Comparison of ENCODE assay signal across 8 mouse cellular contexts in genomic region chr4:53594204-53594603, GRCm38 (mm10). TPM values are rescaled to one million over a fixed set of nuclear protein-coding genes. Genes with fewer than 3 reads are reported as not detected.
DNase-seq lines count a peak whose midpoint lies in the region; ATAC-seq lines count a peak whose summit lies in the region.

No protein-coding gene starts in this region.

- ATAC-seq in liver, embryonic 12.5 days, result no peak
- ATAC-seq in forebrain, embryonic 12.5 days (ENCODE audit: low FRiP score), result peak; percentile 57; the same call in 1 of the 2 replicates

- intact Hi-C loops in heart, postnatal 14 days (cut with DNase I), result loop anchor here (2.0 to 5.0 kb wide), 5 partner anchors 49 to 483 kb away; partner anchors contain the start of genes Abca1 and Slc44a1

- H3K4me3 ChIP-seq in liver, embryonic 12.5 days, result no peak overlapping the region
- H3K4me3 ChIP-seq in forebrain, embryonic 12.5 days (replicated peaks), result no peak overlapping the region
- H3K4me3 ChIP-seq in megakaryocyte, embryonic 14.5 days (replicated peaks), result peak overlapping the region; percentile 74

- peak; percentile 25 for DNase-seq in liver
- peak; percentile 94 for DNase-seq in brain, adult 2 months (ENCODE audit: low read depth, low spot score)
- DNase-seq in heart, postnatal 14 days, result peak; percentile 58 to 78
- peak; percentile 24 to 33 for DNase-seq in layer of hippocampus, postnatal 25 days (ENCODE audit: extremely low spot score in 1 of 2, low spot score in 1 of 2)
- DNase-seq in right cerebral cortex, postnatal 4 days, result peak; percentile 20

- no peak overlapping the region for H3K4me2 ChIP-seq in liver, embryonic 12.5 days
- no peak overlapping the region for H3K4me2 ChIP-seq in forebrain, embryonic 12.5 days

- H3K36me3 ChIP-seq in liver, embryonic 12.5 days, result no peaks in the 10 kb centered on the region
- no peaks in the 10 kb centered on the region for H3K36me3 ChIP-seq in forebrain, embryonic 12.5 days (replicated peaks)
- no peaks in the 10 kb centered on the region for H3K36me3 ChIP-seq in megakaryocyte, embryonic 14.5 days (replicated peaks; ENCODE audit: low read length)

- no peaks in the 10 kb centered on the region for H3K9me3 ChIP-seq in liver, embryonic 12.5 days (replicated peaks)
- no peaks in the 10 kb centered on the region for H3K9me3 ChIP-seq in forebrain, embryonic 12.5 days
- H3K9me3 ChIP-seq in megakaryocyte, embryonic 14.5 days, result no peaks in the 10 kb centered on the region

- H3K27me3 ChIP-seq in liver, embryonic 12.5 days (replicated peaks), result no peaks in the 10 kb centered on the region
- no peaks in the 10 kb centered on the region for H3K27me3 ChIP-seq in forebrain, embryonic 12.5 days
- peaks cover 2% of the 10 kb centered on the region for H3K27me3 ChIP-seq in megakaryocyte, embryonic 14.5 days (replicated peaks)

- no peak overlapping the region for H3K27ac ChIP-seq in liver, embryonic 12.5 days
- no peak overlapping the region for H3K27ac ChIP-seq in forebrain, embryonic 12.5 days

- no peaks in the 10 kb centered on the region for H3K4me1 ChIP-seq in liver, embryonic 12.5 days
- peaks cover 16% of the 10 kb centered on the region for H3K4me1 ChIP-seq in forebrain, embryonic 12.5 days
- peaks cover 42% of the 10 kb centered on the region for H3K4me1 ChIP-seq in megakaryocyte, embryonic 14.5 days

- 21% methylated on average over 4 of the region's 4 CpGs for WGBS in liver, embryonic 12.5 days (ENCODE audit: insufficient replicate concordance)
- 33% methylated on average over 4 of the region's 4 CpGs for WGBS in forebrain, embryonic 12.5 days

- no peak overlapping the region for H3K9ac ChIP-seq in liver, embryonic 12.5 days
- H3K9ac ChIP-seq in forebrain, embryonic 12.5 days, result no peak overlapping the region

RNA-seq across cellular contexts. Expression of gene Fsd1l, which starts 37.1 kb away (rescaled TPM):
- 1.5 TPM in 2 replicates for polyA plus RNA-seq in liver, embryonic 12.5 days (2016; fragmentation: Nextera tagmentation; extraction: Ambion mirVana)
- 47.2 and 52.2 TPM in 2 replicates for polyA plus RNA-seq in forebrain, embryonic 12.5 days (2016; fragmentation: Nextera tagmentation; extraction: Ambion mirVana)
- 10 to 100 TPM; 47.8 to 53.6 TPM for total RNA-seq in heart, postnatal 14 days (2021)
- 10 to 100 TPM; 32.3 to 33.3 TPM for total RNA-seq in layer of hippocampus, postnatal 25 days (2021)
- not detected in 2 replicates for polyA plus RNA-seq in megakaryocyte, embryonic 14.5 days (2012; ENCODE audit: insufficient read depth, low replicate concordance)

Comparison
In these comparisons a context has a peak if more than half of its experiments do, and no peak if none do; other contexts are left out.
1. DNase-seq: peak in every context shown above with its lines; median percentile 94 in brain, adult 2 months; 68 in heart, postnatal 14 days; 28 in layer of hippocampus, postnatal 25 days; 25 in liver; 20 in right cerebral cortex, postnatal 4 days.
2. RNA of gene Fsd1l, which starts 37.1 kb away (polyA plus RNA-seq): 47.2 to 52.2 TPM in forebrain, embryonic 12.5 days; 1.5 TPM in liver, embryonic 12.5 days and not detected in megakaryocyte, embryonic 14.5 days; every median in the first group is over 10 times any median in the second.